Mouse (Mus musculus) heart, embryonic 11.5 days (tissue): Measurements from ENCODE around the gene Cand2. TPM values are rescaled to one million over a fixed set of nuclear protein-coding genes. Genes with fewer than 3 reads are reported as not detected.

Source experiments
- ATAC-seq: fragments of 200-750 bp; cut with Nextera tagmentation; replicated peaks from 2 replicates; pipeline ENCODE4 v1.8.0; 2017; ENCODE audit warnings: moderate library complexity; ENCODE audit not compliant: insufficient number of reproducible peaks, low FRiP score, low TSS enrichment
- H3K27ac ChIP-seq: fragments of 300-500 bp; sonication (generic); 2 replicates; pipeline ENCODE4 v1.5.1; 2014; ENCODE audit warnings: mild to moderate bottlenecking, low read depth, low read length
- H3K27me3 ChIP-seq: fragments of 300-500 bp; sonication (generic); 2 replicates; pipeline ENCODE4 v1.6.1; 2014; ENCODE audit warnings: mild to moderate bottlenecking, low read length, mixed read lengths; ENCODE audit not compliant: control insufficient read depth, insufficient read depth
- H3K36me3 ChIP-seq: fragments of 300-500 bp; sonication (generic); 2 replicates; pipeline ENCODE4 v1.6.1; 2014; ENCODE audit warnings: mild to moderate bottlenecking, low read length, moderate library complexity, mixed read lengths; ENCODE audit not compliant: control insufficient read depth, insufficient read depth
- H3K4me1 ChIP-seq: fragments of 300-500 bp; sonication (generic); 2 replicates; pipeline ENCODE4 v1.6.1; 2014; ENCODE audit warnings: low read length; ENCODE audit not compliant: control insufficient read depth, insufficient read depth
- H3K4me2 ChIP-seq: fragments of 300-500 bp; sonication (generic); 2 replicates; pipeline ENCODE4 v1.6.1; 2014; ENCODE audit warnings: mild to moderate bottlenecking, moderate library complexity
- H3K4me3 ChIP-seq: fragments of 300-500 bp; sonication (generic); 2 replicates; pipeline ENCODE4 v1.5.1; 2014; ENCODE audit warnings: low read depth, low read length
- H3K9ac ChIP-seq: fragments of 300-500 bp; sonication (generic); 2 replicates; pipeline ENCODE4 v1.6.1; 2014; ENCODE audit warnings: mild to moderate bottlenecking, low read depth, low read length, moderate library complexity
- H3K9me3 ChIP-seq: fragments of 300-500 bp; sonication (generic); replicated peaks from 2 replicates; pipeline ENCODE4 v1.6.1; 2016; ENCODE audit warnings: low read length; ENCODE audit not compliant: control insufficient read depth
- WGBS: fragments of 180-500 bp; shearing (Covaris S2); extraction: QIAGEN DNeasy Blood & Tissue Kit; methylation state at CpG from one replicate; pipeline ENCODE4 v1.1.7; 2014; ENCODE audit not compliant: insufficient replicate concordance; 5-methylcytosine and 5-hydroxymethylcytosine counted together
- polyA plus RNA-seq: library from polyadenylated mRNA; unstranded; fragments of >200 nt; fragmentation: Nextera tagmentation; extraction: Ambion mirVana; gene quantifications from 2 replicates; pipeline ENCODE4 v1.2.1, GENCODE M21; 2014

Cand2 gene
- polyA plus RNA-seq, 1 experiment from 2014 or later = 38.8 TPM

- no peaks in the 10 kb centered on the region for H3K9me3 ChIP-seq
Observed at GRCm38 (mm10) chr6:115768207-115768606, 6.1 kb upstream of the Cand2 start.

GRCm38 (mm10) chr6:115770059-115770670 is 4.2 kb upstream of the Cand2 start:
- ATAC-seq = no peak
- H3K4me3 ChIP-seq = no peak overlapping the region
- H3K9ac ChIP-seq = no peak overlapping the region
- no peaks in the 10 kb centered on the region for H3K27me3 ChIP-seq
- H3K36me3 ChIP-seq = no peaks in the 10 kb centered on the region
- H3K27ac ChIP-seq = no peak overlapping the region
- H3K9me3 ChIP-seq = no peaks in the 10 kb centered on the region
- WGBS = 76% methylated on average over 20 of the region's 20 CpGs
- H3K4me2 ChIP-seq = no peak overlapping the region
- H3K4me1 ChIP-seq = no peaks in the 10 kb centered on the region; the same call in 1 of the 2 replicates

More at GRCm38 (mm10) chr6:115768207-115768606, 6.1 kb upstream of the Cand2 start:
- H3K4me3 ChIP-seq = no peak overlapping the region
- ATAC-seq = no peak
- 0 out of 2 replicates have a peak overlapping the region, but pooled peaks have one; percentile 41 for H3K27ac ChIP-seq
- H3K27me3 ChIP-seq = no peaks in the 10 kb centered on the region
- no peak overlapping the region for H3K9ac ChIP-seq
- H3K4me2 ChIP-seq = no peak overlapping the region
- no peaks in the 10 kb centered on the region for H3K36me3 ChIP-seq
- WGBS = 57% methylated on average over 4 of the region's 4 CpGs
- H3K4me1 ChIP-seq = peaks cover 9% of the 10 kb centered on the region

GRCm38 (mm10) chr6:115770852-115771251 is 3.5 kb upstream of the Cand2 start:
- Histone ChIP-seq H3K36me3 (no peaks in the 10 kb centered on the region), H3K9me3 (no peaks in the 10 kb centered on the region), H3K27me3 (no peaks in the 10 kb centered on the region), H3K9ac (no peak overlapping the region), H3K4me2 (no peak overlapping the region), H3K4me1 (peaks cover 6% of the 10 kb centered on the region; the same call in 1 of the 2 replicates), H3K4me3 (no peak overlapping the region), H3K27ac (no peak overlapping the region)
- WGBS = 60% methylated on average over 4 of the region's 4 CpGs
- no peak for ATAC-seq

GRCm38 (mm10) chr6:115772201-115772600 is 2.1 kb upstream of the Cand2 start:
- Histone ChIP-seq H3K4me1 (peaks cover 18% of the 10 kb centered on the region), H3K9me3 (no peaks in the 10 kb centered on the region), H3K27me3 (no peaks in the 10 kb centered on the region), H3K4me2 (no peak overlapping the region), H3K27ac (no peak overlapping the region), H3K4me3 (no peak overlapping the region), H3K9ac (no peak overlapping the region), H3K36me3 (no peaks in the 10 kb centered on the region)
- no peak for ATAC-seq
- 73% methylated on average over 6 of the region's 6 CpGs for WGBS

GRCm38 (mm10) chr6:115772604-115773003 is 1.7 kb upstream of the Cand2 start:
- Histone ChIP-seq H3K27ac (no peak overlapping the region), H3K4me2 (no peak overlapping the region), H3K27me3 (no peaks in the 10 kb centered on the region), H3K36me3 (no peaks in the 10 kb centered on the region), H3K4me3 (no peak overlapping the region), H3K4me1 (peaks cover 18% of the 10 kb centered on the region), H3K9me3 (no peaks in the 10 kb centered on the region), H3K9ac (no peak overlapping the region)
- WGBS = 87% methylated on average over 1 of the region's 1 CpGs
- no peak for ATAC-seq

- ATAC-seq = peak; percentile 69; the same call in 1 of the 2 replicates
- Histone ChIP-seq H3K4me1 (peaks cover 18% of the 10 kb centered on the region), H3K4me2 (peak overlapping the region; percentile 95), H3K27me3 (no peaks in the 10 kb centered on the region), H3K9ac (peak overlapping the region; percentile 67), H3K9me3 (no peaks in the 10 kb centered on the region), H3K27ac (peak overlapping the region; percentile 77), H3K36me3 (no peaks in the 10 kb centered on the region; the same call in 1 of the 2 replicates), H3K4me3 (peak overlapping the region; percentile 84)
- WGBS = 2% methylated on average over 14 of the region's 14 CpGs
Observed at GRCm38 (mm10) chr6:115773966-115774413, 348 bp upstream of the Cand2 start.

- peak; percentile 55 for ATAC-seq
- Histone ChIP-seq H3K4me1 (peaks cover 18% of the 10 kb centered on the region), H3K9ac (peak overlapping the region; percentile 87; the same call in 1 of the 2 replicates), H3K4me2 (peak overlapping the region; percentile 95), H3K9me3 (no peaks in the 10 kb centered on the region), H3K27ac (peak overlapping the region; percentile 97), H3K36me3 (peaks cover 3% of the 10 kb centered on the region), H3K4me3 (peak overlapping the region; percentile 84), H3K27me3 (no peaks in the 10 kb centered on the region)
- 29% methylated on average over 3 of the region's 3 CpGs for WGBS
Observed at GRCm38 (mm10) chr6:115775838-115776237, 1.5 kb downstream of the Cand2 start.

- Histone ChIP-seq H3K4me1 (peaks cover 18% of the 10 kb centered on the region), H3K9ac (peak overlapping the region; percentile 36; the same call in 1 of the 2 replicates), H3K9me3 (no peaks in the 10 kb centered on the region), H3K27ac (peak overlapping the region; percentile 97), H3K36me3 (peaks cover 9% of the 10 kb centered on the region), H3K4me2 (peak overlapping the region; percentile 95), H3K27me3 (no peaks in the 10 kb centered on the region), H3K4me3 (peak overlapping the region; percentile 84)
- ATAC-seq = no peak
- 27% methylated on average over 9 of the region's 9 CpGs for WGBS
Observed at GRCm38 (mm10) chr6:115776363-115776762, 2.0 kb downstream of the Cand2 start.

- no peak overlapping the region for H3K9ac ChIP-seq
- ATAC-seq = no peak
- peaks cover 63% of the 10 kb centered on the region for H3K36me3 ChIP-seq
- no peaks in the 10 kb centered on the region for H3K4me1 ChIP-seq
- H3K27ac ChIP-seq = no peak overlapping the region
- H3K9me3 ChIP-seq = no peaks in the 10 kb centered on the region
- 80% methylated on average over 3 of the region's 3 CpGs for WGBS
- no peak overlapping the region for H3K4me3 ChIP-seq
- H3K4me2 ChIP-seq = no peak overlapping the region
- H3K27me3 ChIP-seq = no peaks in the 10 kb centered on the region
Observed at GRCm38 (mm10) chr6:115782781-115783180, 8.4 kb downstream of the Cand2 start.
